Mouse (Mus musculus): ENCODE measurements at regions not wholly inside any gene's neighbourhood (a gene's known extent, or its start where the extent isn't known, plus 50 kb on each side); places are given as distances from the start of the nearest gene placed in this dataset.

DNA sequence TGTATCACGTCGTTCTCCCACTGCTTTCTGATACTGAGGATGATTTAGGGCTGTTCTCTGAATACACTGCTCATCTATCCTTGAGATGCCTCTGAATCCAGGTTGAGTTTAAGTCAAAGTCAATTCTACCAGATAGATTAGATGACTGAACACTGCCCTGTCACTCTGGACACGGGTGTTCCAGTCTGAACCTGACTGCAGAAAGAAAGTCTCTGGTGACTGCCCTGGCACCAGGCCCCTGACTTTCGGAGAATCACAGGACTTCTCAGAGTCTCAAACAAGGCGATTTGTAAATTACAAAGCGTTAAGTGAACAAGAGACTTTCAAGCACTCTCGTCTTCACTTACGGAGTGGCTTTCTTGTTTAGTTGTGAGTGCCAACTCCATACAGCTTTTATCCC lies 324.6 kb downstream of the Kcnrg start:
- no peaks in the 10 kb centered on the region for H3K4me1 ChIP-seq (ENCODE audit: control insufficient read depth, insufficient read depth, low read length)
- H3K36me3 ChIP-seq (ENCODE audit: control insufficient read depth, insufficient read depth, low read length), result no peaks in the 10 kb centered on the region
- no peak overlapping the region for H3K9ac ChIP-seq (ENCODE audit: low read depth, low read length)
- H3K4me2 ChIP-seq (ENCODE audit: low read length), result no peak overlapping the region
- no peak overlapping the region for H3K4me3 ChIP-seq (ENCODE audit: low read depth, low read length)
- 81% methylated on average over 8 of the region's 8 CpGs for WGBS
- ATAC-seq, result no peak
- no peaks in the 10 kb centered on the region for H3K27me3 ChIP-seq (ENCODE audit: control insufficient read depth, insufficient read depth, low read depth, low read length)
- no peak overlapping the region for H3K27ac ChIP-seq (ENCODE audit: low read length)
- H3K9me3 ChIP-seq (replicated peaks; ENCODE audit: control insufficient read depth, low read length, poor library complexity, severe bottlenecking), result no peaks in the 10 kb centered on the region

DNA sequence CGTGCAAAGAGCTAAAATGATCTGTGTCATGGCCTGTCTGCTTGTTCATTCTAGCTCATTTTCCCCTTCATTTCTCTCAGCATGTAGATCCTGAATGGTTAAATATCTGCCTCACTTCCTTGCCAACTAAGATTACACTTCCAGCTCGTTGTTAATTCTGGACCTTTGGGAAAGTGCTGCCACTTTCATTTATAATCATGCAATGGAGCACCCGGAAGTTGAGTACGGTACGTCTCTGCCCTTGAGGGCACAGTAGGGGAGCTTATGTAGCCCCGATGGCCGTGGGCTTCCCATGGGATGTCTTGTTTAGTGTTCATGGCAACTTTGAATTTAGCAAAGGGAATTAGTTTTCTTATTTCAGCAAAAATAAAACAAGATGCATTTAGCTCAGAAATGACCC lies 334.4 kb downstream of the Kcnrg start:
- no peak for ATAC-seq
- no peak overlapping the region for H3K4me3 ChIP-seq (ENCODE audit: low read depth, low read length)
- H3K27ac ChIP-seq (ENCODE audit: low read length), result no peak overlapping the region
- H3K4me2 ChIP-seq (ENCODE audit: low read length), result no peak overlapping the region
- no peak overlapping the region for H3K9ac ChIP-seq (ENCODE audit: low read depth, low read length)
- H3K36me3 ChIP-seq (ENCODE audit: control insufficient read depth, insufficient read depth, low read length), result no peaks in the 10 kb centered on the region
- no peaks in the 10 kb centered on the region for H3K4me1 ChIP-seq (ENCODE audit: control insufficient read depth, insufficient read depth, low read length)
- 66% methylated on average over 7 of the region's 7 CpGs for WGBS
- no peaks in the 10 kb centered on the region for H3K27me3 ChIP-seq (ENCODE audit: control insufficient read depth, insufficient read depth, low read depth, low read length)
- no peaks in the 10 kb centered on the region for H3K9me3 ChIP-seq (replicated peaks; ENCODE audit: control insufficient read depth, low read length, poor library complexity, severe bottlenecking)

DNA sequence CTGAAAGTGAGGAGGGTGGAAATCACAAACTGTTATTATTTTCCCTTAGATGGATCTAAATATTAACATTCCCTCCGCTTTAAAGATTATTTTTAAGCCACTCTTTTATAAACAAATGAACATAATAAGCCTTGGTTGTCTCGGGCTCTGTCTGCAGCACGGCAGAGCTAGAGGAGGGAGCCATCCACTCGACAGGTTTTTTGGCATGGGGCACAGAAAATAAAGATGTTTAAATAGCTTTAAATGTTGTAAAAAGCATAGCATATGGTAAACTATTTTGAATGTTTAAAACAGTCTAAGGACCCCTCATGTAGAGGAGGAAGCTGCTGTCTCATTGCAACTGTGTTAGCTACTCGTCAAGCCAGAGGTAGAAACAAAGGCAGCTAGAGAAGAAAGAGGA lies 338.4 kb downstream of the Kcnrg start:
- no peak overlapping the region for H3K9ac ChIP-seq (ENCODE audit: low read depth, low read length)
- H3K27me3 ChIP-seq (ENCODE audit: control insufficient read depth, insufficient read depth, low read depth, low read length), result no peaks in the 10 kb centered on the region
- no peak overlapping the region for H3K4me2 ChIP-seq (ENCODE audit: low read length)
- ATAC-seq, result no peak
- 23% methylated on average over 5 of the region's 5 CpGs for WGBS
- peaks cover 11% of the 10 kb centered on the region for H3K4me1 ChIP-seq (ENCODE audit: control insufficient read depth, insufficient read depth, low read length)
- no peak overlapping the region for H3K4me3 ChIP-seq (ENCODE audit: low read depth, low read length)
- H3K27ac ChIP-seq (ENCODE audit: low read length), result no peak overlapping the region
- no peaks in the 10 kb centered on the region for H3K36me3 ChIP-seq (ENCODE audit: control insufficient read depth, insufficient read depth, low read length)
- no peaks in the 10 kb centered on the region for H3K9me3 ChIP-seq (replicated peaks; ENCODE audit: control insufficient read depth, low read length, poor library complexity, severe bottlenecking)

DNA sequence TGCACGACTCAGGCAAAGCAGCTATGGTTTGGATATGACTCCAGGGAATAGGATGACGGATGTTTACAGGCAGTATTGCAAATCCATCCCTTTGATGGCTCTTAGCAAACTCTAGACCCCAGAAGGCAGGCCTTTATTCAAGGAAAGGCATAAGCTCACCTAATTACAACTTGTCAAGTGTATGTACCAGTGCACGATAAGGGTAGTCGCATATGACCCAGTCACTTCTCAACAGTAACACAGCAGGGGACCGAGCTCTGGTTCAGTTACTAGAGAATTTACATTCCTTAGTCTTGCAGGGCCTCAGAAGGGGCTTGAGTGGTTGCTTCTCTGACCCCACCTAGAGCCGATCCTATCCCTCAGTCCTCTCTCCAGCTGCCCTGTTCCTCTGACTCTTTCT lies 342.2 kb downstream of the Kcnrg start:
- H3K36me3 ChIP-seq (ENCODE audit: control insufficient read depth, insufficient read depth, low read length), result no peaks in the 10 kb centered on the region
- WGBS, result 37% methylated on average over 6 of the region's 6 CpGs
- no peak overlapping the region for H3K4me2 ChIP-seq (ENCODE audit: low read length)
- no peaks in the 10 kb centered on the region for H3K9me3 ChIP-seq (replicated peaks; ENCODE audit: control insufficient read depth, low read length, poor library complexity, severe bottlenecking)
- no peak overlapping the region for H3K4me3 ChIP-seq (ENCODE audit: low read depth, low read length)
- peaks cover 11% of the 10 kb centered on the region for H3K4me1 ChIP-seq (ENCODE audit: control insufficient read depth, insufficient read depth, low read length)
- no peak overlapping the region for H3K27ac ChIP-seq (ENCODE audit: low read length)
- no peak overlapping the region for H3K9ac ChIP-seq (ENCODE audit: low read depth, low read length)
- no peaks in the 10 kb centered on the region for H3K27me3 ChIP-seq (ENCODE audit: control insufficient read depth, insufficient read depth, low read depth, low read length)
- ATAC-seq, result no peak

DNA sequence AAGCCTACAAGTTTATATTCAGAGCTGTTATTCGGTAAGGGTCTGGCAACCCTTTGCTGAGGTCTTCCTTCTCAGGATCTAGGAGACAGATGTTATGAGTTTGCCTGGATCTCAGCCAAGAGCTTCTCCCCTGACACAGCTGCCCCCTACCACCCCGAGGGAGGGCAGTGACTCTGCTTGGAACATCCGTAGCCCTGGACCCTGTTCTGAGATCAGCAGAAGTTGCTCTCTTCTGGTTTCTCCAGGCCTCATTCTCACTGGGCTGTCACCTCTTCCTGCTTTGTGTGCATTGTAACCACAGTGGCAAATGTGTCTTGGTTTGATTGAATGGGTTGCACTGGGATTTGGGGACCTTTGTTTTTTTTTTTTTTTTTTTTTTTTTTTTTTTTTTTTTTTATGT lies 342.4 kb upstream of the Rnaseh2b start:
- Histone ChIP-seq H3K9me3 (replicated peaks; ENCODE audit: control insufficient read depth, low read length, poor library complexity, severe bottlenecking) (no peaks in the 10 kb centered on the region), H3K9ac (ENCODE audit: low read depth, low read length) (no peak overlapping the region), H3K27me3 (ENCODE audit: control insufficient read depth, insufficient read depth, low read depth, low read length) (no peaks in the 10 kb centered on the region), H3K4me1 (ENCODE audit: control insufficient read depth, insufficient read depth, low read length) (peaks cover 11% of the 10 kb centered on the region), H3K4me2 (ENCODE audit: low read length) (no peak overlapping the region), H3K4me3 (ENCODE audit: low read depth, low read length) (no peak overlapping the region), H3K27ac (ENCODE audit: low read length) (no peak overlapping the region), H3K36me3 (ENCODE audit: control insufficient read depth, insufficient read depth, low read length) (no peaks in the 10 kb centered on the region)
- WGBS, result 64% methylated on average over 3 of the region's 3 CpGs
- no peak for ATAC-seq

DNA sequence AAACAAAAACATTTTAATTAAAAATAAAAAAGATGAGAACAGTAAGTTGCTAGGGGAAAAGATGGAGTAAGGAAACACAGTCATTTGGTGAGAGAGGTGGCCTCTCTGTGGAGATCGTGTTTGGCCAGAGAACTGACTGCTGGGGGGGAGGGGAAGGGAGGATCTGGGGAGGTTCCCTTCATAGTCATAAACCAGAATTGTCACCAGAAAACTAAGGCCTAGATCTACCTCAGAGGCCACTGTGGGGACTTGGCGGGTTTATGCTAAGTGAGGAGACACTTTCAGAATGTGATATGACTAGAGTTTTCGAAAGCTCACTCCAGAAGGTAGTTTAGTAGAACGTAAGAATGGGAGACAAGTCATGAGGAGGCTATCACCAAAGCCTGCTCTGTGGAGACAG lies 339.4 kb upstream of the Rnaseh2b start:
- H3K36me3 ChIP-seq (ENCODE audit: control insufficient read depth, insufficient read depth, low read length), result no peaks in the 10 kb centered on the region
- no peak overlapping the region for H3K9ac ChIP-seq (ENCODE audit: low read depth, low read length)
- H3K4me1 ChIP-seq (ENCODE audit: control insufficient read depth, insufficient read depth, low read length), result peaks cover 9% of the 10 kb centered on the region
- H3K4me2 ChIP-seq (ENCODE audit: low read length), result no peak overlapping the region
- no peak overlapping the region for H3K4me3 ChIP-seq (ENCODE audit: low read depth, low read length)
- 90% methylated on average over 4 of the region's 4 CpGs for WGBS
- no peaks in the 10 kb centered on the region for H3K9me3 ChIP-seq (replicated peaks; ENCODE audit: control insufficient read depth, low read length, poor library complexity, severe bottlenecking)
- H3K27ac ChIP-seq (ENCODE audit: low read length), result no peak overlapping the region
- H3K27me3 ChIP-seq (ENCODE audit: control insufficient read depth, insufficient read depth, low read depth, low read length), result no peaks in the 10 kb centered on the region
- no peak for ATAC-seq

DNA sequence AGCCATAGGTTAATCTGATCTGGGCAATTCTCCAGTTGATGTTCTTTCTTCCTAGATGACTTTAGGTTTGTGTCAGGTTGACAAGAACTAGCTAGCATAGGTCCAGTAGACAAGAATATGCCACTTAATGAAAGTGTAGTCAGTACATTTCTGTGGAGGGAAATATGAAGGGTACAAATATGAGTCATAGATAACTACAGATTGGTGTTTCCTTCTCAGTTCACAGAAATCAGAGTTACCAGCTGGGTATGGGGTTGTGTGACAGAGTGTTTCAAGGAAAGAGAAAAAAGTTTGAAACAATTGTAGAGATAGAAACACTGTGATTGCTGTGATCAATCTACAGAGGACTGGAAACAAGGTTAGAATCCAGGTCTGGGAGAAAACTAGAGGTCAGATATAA lies 337.0 kb upstream of the Rnaseh2b start:
- Histone ChIP-seq H3K4me2 (ENCODE audit: low read length) (no peak overlapping the region), H3K36me3 (ENCODE audit: control insufficient read depth, insufficient read depth, low read length) (no peaks in the 10 kb centered on the region), H3K9ac (ENCODE audit: low read depth, low read length) (no peak overlapping the region), H3K4me1 (ENCODE audit: control insufficient read depth, insufficient read depth, low read length) (no peaks in the 10 kb centered on the region), H3K27me3 (ENCODE audit: control insufficient read depth, insufficient read depth, low read depth, low read length) (no peaks in the 10 kb centered on the region), H3K9me3 (replicated peaks; ENCODE audit: control insufficient read depth, low read length, poor library complexity, severe bottlenecking) (no peaks in the 10 kb centered on the region), H3K27ac (ENCODE audit: low read length) (no peak overlapping the region), H3K4me3 (ENCODE audit: low read depth, low read length) (no peak overlapping the region)
- no peak for ATAC-seq

DNA sequence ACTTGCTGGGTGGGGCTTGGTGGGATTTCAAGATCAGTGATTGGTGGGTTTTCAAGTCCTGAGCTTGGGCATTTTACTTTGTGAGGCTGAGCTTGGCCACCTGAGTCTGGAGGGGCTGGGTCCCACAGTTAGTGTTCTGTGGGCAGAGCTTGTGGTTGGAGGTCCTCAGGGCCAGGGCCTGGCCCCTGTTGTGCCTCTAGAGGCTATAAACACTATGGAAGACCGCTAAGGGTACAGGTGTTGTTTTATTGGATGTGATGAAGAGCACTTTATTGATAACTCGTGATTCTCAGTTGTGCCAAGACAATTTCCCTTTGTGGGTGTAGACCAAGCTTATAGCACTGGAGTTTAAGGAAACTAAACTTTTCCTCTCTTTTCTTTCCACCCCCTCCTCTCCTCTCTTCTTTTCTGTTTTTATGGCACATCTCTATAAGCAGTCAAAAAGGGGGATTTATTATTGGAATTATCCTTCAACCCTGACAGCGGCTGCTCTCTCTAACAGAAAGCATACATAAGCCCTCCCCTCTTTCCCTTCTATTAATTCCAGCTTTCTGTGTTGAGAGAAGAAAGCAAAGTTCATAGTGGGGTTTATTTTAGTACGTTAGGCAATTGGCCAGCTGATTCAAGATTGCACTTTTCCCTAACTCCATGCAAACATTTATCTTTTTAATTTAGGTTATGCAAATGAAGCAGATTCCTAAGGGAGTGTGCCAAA lies 332.0 kb upstream of the Rnaseh2b start:
- Histone ChIP-seq H3K4me2 (ENCODE audit: low read length) (no peak overlapping the region), H3K27ac (ENCODE audit: low read length) (no peak overlapping the region), H3K4me3 (ENCODE audit: low read depth, low read length) (no peak overlapping the region), H3K9me3 (replicated peaks; ENCODE audit: control insufficient read depth, low read length, poor library complexity, severe bottlenecking) (no peaks in the 10 kb centered on the region), H3K36me3 (ENCODE audit: control insufficient read depth, insufficient read depth, low read length) (no peaks in the 10 kb centered on the region), H3K4me1 (ENCODE audit: control insufficient read depth, insufficient read depth, low read length) (no peaks in the 10 kb centered on the region), H3K27me3 (ENCODE audit: control insufficient read depth, insufficient read depth, low read depth, low read length) (no peaks in the 10 kb centered on the region), H3K9ac (ENCODE audit: low read depth, low read length) (no peak overlapping the region)
- ATAC-seq, result no peak
- 73% methylated on average over 4 of the region's 4 CpGs for WGBS

DNA sequence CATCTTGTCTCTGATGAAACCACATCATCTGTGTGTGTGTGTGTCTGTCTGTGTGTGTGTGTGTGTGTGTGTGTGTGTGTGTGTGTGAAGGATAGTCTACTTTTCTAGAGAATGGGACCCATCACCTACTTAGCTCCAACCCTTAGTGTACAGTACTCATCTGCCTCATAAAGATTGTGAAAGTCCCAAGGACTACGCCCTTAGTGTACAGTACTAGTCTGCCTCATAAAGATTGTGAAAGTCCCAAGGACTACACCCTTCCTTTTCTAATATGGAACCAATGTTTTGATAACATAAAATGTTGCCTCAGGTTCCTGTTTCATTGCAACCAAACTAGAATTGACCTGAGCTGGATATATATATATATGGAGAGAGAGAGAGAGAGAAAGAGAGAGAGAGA lies 323.9 kb upstream of the Rnaseh2b start:
- no peak for ATAC-seq
- no peak overlapping the region for H3K4me3 ChIP-seq (ENCODE audit: low read depth, low read length)
- 100% methylated on average over 1 of the region's 1 CpGs for WGBS
- H3K9me3 ChIP-seq (replicated peaks; ENCODE audit: control insufficient read depth, low read length, poor library complexity, severe bottlenecking), result no peaks in the 10 kb centered on the region
- no peak overlapping the region for H3K27ac ChIP-seq (ENCODE audit: low read length)
- no peaks in the 10 kb centered on the region for H3K27me3 ChIP-seq (ENCODE audit: control insufficient read depth, insufficient read depth, low read depth, low read length)
- H3K4me2 ChIP-seq (ENCODE audit: low read length), result no peak overlapping the region
- no peaks in the 10 kb centered on the region for H3K4me1 ChIP-seq (ENCODE audit: control insufficient read depth, insufficient read depth, low read length)
- H3K9ac ChIP-seq (ENCODE audit: low read depth, low read length), result no peak overlapping the region
- no peaks in the 10 kb centered on the region for H3K36me3 ChIP-seq (ENCODE audit: control insufficient read depth, insufficient read depth, low read length)
